Mouse (Mus musculus): Measurements from ENCODE around the gene Tpra1.

Tpra1 gene

GRCm38 (mm10) chr6:88890832-88891231 lies 11.2 kb upstream of the Tpra1 start:
- DNase-seq (ENCODE audit: low spot score), result no peak

- no peak for DNase-seq (ENCODE audit: low spot score)
Measured at GRCm38 (mm10) chr6:88893559-88893958, 8.5 kb upstream of the Tpra1 start.

GRCm38 (mm10) chr6:88895943-88896342 lies 6.1 kb upstream of the Tpra1 start:
- DNase-seq (ENCODE audit: low spot score), result no peak

- DNase-seq (ENCODE audit: low spot score), result no peak
Measured at GRCm38 (mm10) chr6:88897246-88897645, 4.8 kb upstream of the Tpra1 start.

- DNase-seq (ENCODE audit: low spot score), result peak; percentile 91
Measured at GRCm38 (mm10) chr6:88898534-88899048, 3.5 kb upstream of the Tpra1 start, which contains the start of gene Mcm2. Mcm2 (minus strand) TSS chr6:88898780.

- no peak for DNase-seq (ENCODE audit: low spot score)
Measured at GRCm38 (mm10) chr6:88899086-88899485, 3.0 kb upstream of the Tpra1 start.

- no peak for DNase-seq (ENCODE audit: low spot score)
Measured at GRCm38 (mm10) chr6:88899628-88900027, 2.4 kb upstream of the Tpra1 start.

GRCm38 (mm10) chr6:88901471-88901870 lies 580 bp upstream of the Tpra1 start:
- no peak for DNase-seq (ENCODE audit: low spot score)

GRCm38 (mm10) chr6:88903708-88904107 lies 1.7 kb downstream of the Tpra1 start:
- DNase-seq (ENCODE audit: low spot score), result no peak

- DNase-seq (ENCODE audit: low spot score), result no peak
Measured at GRCm38 (mm10) chr6:88904456-88904974, 2.5 kb downstream of the Tpra1 start.

- no peak for DNase-seq (ENCODE audit: low spot score)
Measured at GRCm38 (mm10) chr6:88905042-88905441, 3.0 kb downstream of the Tpra1 start.

- no peak for DNase-seq (ENCODE audit: low spot score)
Measured at GRCm38 (mm10) chr6:88906369-88907108, 4.5 kb downstream of the Tpra1 start.

GRCm38 (mm10) chr6:88909151-88909550 lies 7.1 kb downstream of the Tpra1 start:
- no peak for DNase-seq (ENCODE audit: low spot score)

- DNase-seq (ENCODE audit: low spot score), result no peak
Measured at GRCm38 (mm10) chr6:88913022-88913421, 11.0 kb downstream of the Tpra1 start.

GRCm38 (mm10) chr6:88913440-88913839 lies 11.4 kb downstream of the Tpra1 start:
- DNase-seq (ENCODE audit: low spot score), result no peak

GRCm38 (mm10) chr6:88914799-88915198 lies 12.7 kb downstream of the Tpra1 start:
- DNase-seq (ENCODE audit: low spot score), result no peak

GRCm38 (mm10) chr6:88915510-88915909 lies 13.5 kb downstream of the Tpra1 start:
- peak; percentile 43 for DNase-seq (ENCODE audit: low spot score)

GRCm38 (mm10) chr6:88916153-88916552 lies 14.1 kb downstream of the Tpra1 start:
- no peak for DNase-seq (ENCODE audit: low spot score)

GRCm38 (mm10) chr6:88918802-88919201 lies 16.8 kb downstream of the Tpra1 start:
- DNase-seq (ENCODE audit: low spot score), result no peak

GRCm38 (mm10) chr6:88924502-88925275 lies 22.6 kb downstream of the Tpra1 start:
- peak; percentile 73 for DNase-seq (ENCODE audit: low spot score)

GRCm38 (mm10) chr6:88925640-88926205 lies 23.7 kb downstream of the Tpra1 start:
- no peak for DNase-seq (ENCODE audit: low spot score)

- no peak for DNase-seq (ENCODE audit: low spot score)
Measured at GRCm38 (mm10) chr6:88926870-88927269, 24.8 kb downstream of the Tpra1 start.

Measured in ovary, adult 18-20 months (tissue).